Mouse (Mus musculus) bone marrow, adult 2 months (tissue): ENCODE results near the gene Fam43b. TPM values are rescaled to one million over a fixed set of nuclear protein-coding genes. Genes with fewer than 3 reads are reported as not detected.

Source experiments
- H3K27ac ChIP-seq: fragments of 200-500 bp; 2 replicates; pipeline ENCODE4 v1.5.1; 2012; ENCODE audit warnings: low read depth, mild to moderate bottlenecking, control low read depth, inconsistent platforms, low read length; ENCODE audit not compliant: control insufficient read depth, poor library complexity, insufficient read depth
- H3K4me1 ChIP-seq: fragments of 200-500 bp; 2 replicates; pipeline ENCODE4 v1.6.1; 2011; ENCODE audit warnings: low read length; ENCODE audit not compliant: control insufficient read depth, insufficient read depth
- H3K4me3 ChIP-seq: fragments of 200-500 bp; replicated peaks from 2 replicates; pipeline ENCODE3; 2011; ENCODE audit warnings: mild to moderate bottlenecking, low read depth, low read length, control low read depth; ENCODE audit not compliant: control insufficient read depth
- CTCF ChIP-seq: fragments of 200-500 bp; IDR thresholded peaks from 2 replicates; pipeline ENCODE4 v1.5.1; 2011; ENCODE audit warnings: low read length, control low read depth; ENCODE audit not compliant: control insufficient read depth, insufficient read depth
- POLR2A ChIP-seq: fragments of 200-500 bp; IDR thresholded peaks from 2 replicates; pipeline ENCODE4 v1.6.1; 2011; ENCODE audit warnings: low read depth, mild to moderate bottlenecking, control low read depth, low read length, borderline replicate concordance; ENCODE audit not compliant: control insufficient read depth
- WGBS: fragments of 180-500 bp; shearing (Covaris S2); methylation state at CpG from one replicate; pipeline ENCODE4 v1.1.7; 2018; 5-methylcytosine and 5-hydroxymethylcytosine counted together
- polyA plus RNA-seq: library from polyadenylated mRNA; stranded (reverse); fragments of >200 nt; gene quantifications from 2 replicates; pipeline ENCODE4 v1.2.4, GENCODE M21; 2011; ENCODE audit warnings: low replicate concordance; ENCODE audit not compliant: missing spikeins, insufficient read depth, insufficient read length

Gene Fam43b
- polyA plus RNA-seq, 1 experiment, result not detected

DNA sequence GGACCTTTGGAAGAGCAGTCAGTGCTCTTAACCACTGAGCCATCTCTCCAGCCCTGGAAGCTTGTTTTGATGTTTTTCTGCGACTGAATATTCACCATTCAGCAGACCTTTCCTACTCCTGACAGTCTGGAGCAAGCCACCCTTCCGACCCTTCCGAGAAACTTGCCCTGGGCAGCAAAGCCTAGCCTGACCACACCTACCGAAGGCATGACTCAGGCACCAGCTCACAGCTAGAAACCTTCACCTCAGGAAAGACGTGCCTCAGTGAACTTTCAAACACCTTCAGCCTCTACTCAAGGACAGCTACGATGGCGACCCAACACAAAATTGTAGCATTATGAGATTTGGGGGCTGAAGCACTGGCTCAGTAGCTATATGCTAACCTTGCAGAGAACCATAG lies 33.4 kb downstream of the Fam43b start:
- no peaks in the 10 kb centered on the region for H3K4me1 ChIP-seq
- no peak for TF ChIP-seq POLR2A
- no peak for TF ChIP-seq CTCF
- H3K27ac ChIP-seq, result no peak overlapping the region
- 82% methylated on average over 7 of the region's 7 CpGs for WGBS
- no peak overlapping the region for H3K4me3 ChIP-seq

DNA sequence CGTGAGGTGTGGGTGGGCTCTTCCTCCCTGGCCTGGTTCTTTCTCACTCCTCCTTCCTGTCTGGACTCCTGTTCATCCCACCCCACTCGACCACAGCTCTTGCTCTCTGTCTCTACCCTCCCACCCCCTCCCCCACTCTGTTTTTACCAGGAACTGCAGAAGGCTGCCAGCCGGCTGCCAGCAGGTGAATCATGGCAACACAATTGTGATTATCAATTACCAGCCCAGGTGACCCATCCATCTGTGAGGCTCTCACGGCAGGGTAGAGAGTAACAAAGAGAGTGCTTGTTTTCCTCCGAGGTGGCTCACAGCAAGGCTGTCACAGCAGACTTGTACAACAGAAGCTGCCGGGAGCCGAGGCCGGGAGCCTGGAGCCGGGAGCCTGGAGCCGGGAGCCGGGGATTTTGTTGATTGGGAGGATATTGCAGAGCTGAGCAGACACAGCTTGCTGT lies 34.9 kb downstream of the Fam43b start:
- Histone ChIP-seq H3K4me1 (no peaks in the 10 kb centered on the region), H3K4me3 (no peak overlapping the region), H3K27ac (no peak overlapping the region)
- no peak for TF ChIP-seq POLR2A
- no peak for TF ChIP-seq CTCF
- 40% methylated on average over 11 of the region's 11 CpGs for WGBS

DNA sequence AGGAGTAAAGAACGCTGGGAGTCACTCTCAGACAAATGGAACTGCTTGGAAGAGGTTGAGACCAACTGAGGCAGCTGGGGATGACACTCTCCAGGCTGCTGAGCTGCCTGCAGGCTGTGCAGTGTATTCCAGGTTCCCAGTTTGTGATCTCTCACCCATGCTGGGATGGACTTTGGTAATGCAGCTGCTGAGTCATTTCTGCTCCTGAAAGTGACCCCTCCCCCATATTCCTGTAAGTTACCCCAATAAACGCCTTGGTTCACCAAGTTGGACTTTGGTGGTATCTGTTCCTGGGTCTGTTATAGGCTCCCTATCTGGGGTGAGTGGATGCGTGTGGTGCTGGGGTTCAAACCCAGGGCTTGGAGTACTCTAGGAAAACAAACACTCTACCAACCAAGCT lies 38.2 kb downstream of the Fam43b start:
- Histone ChIP-seq H3K4me3 (no peak overlapping the region), H3K4me1 (no peaks in the 10 kb centered on the region), H3K27ac (no peak overlapping the region)
- TF ChIP-seq POLR2A (no peak), CTCF (no peak)
- 59% methylated on average over 3 of the region's 3 CpGs for whole genome bisulfite sequencing

DNA sequence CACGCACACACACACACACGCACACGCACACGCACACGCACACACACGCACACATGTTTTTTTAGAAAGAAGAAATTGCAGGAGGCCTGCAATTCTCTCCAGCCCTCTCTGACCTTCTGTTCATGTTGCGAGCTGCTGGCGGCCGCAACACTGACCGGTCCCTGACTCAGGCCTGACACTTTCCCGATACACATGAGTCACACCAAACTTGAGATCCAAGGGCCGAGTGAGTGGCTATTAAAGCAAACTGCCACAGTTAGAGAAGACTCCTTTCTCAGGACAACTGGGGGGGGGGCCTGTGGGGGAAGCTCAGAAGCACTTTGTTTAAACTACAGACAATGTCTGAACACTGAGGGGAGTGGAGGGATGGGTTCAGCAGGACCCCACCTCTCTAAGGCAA lies 39.8 kb downstream of the Fam43b start:
- WGBS, result 89% methylated on average over 12 of the region's 12 CpGs
- H3K4me3 ChIP-seq, result no peak overlapping the region
- H3K27ac ChIP-seq, result no peak overlapping the region
- TF ChIP-seq CTCF (no peak), POLR2A (no peak)
- H3K4me1 ChIP-seq, result no peaks in the 10 kb centered on the region

DNA sequence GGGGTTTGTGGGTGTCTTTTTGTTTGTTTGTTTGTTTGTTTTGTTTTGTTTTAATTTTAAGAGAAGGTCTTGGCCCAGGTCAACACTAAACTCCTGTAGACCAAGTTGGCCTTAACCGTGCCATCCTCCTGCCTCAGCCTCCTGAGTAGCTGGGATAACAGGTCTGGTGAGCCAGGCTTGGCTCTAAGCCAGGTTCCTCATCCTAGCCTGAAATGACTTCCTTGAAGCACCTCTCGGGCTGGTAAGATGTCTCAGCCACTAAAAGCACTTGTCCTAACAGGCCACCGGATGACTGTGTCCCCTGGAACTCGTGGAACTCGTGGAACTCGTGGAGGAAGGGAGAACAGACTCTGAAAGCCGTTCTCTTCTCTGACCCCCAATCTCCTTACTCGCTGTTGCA lies 40.2 kb downstream of the Fam43b start:
- Histone ChIP-seq H3K4me3 (no peak overlapping the region), H3K27ac (no peak overlapping the region), H3K4me1 (no peaks in the 10 kb centered on the region)
- 75% methylated on average over 8 of the region's 8 CpGs for WGBS
- TF ChIP-seq CTCF (no peak), POLR2A (no peak)

DNA sequence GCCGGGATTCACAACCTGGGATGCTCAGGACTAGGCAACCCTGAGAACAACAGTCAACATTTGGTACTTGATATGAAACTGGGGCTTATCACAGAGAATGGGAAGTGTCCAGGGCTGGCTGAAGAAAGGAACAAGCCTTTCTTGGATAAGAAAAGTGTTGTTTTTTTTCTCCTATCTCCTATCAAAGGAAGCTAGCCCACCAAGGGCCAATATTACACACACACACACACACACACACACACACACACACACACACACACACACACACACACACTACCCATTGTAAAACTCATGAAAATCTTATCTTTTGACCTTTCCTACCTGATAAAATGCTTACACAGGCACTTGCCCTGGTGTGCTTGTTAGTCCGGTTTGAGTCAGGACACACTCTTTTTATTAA lies 40.8 kb downstream of the Fam43b start:
- H3K4me1 ChIP-seq, result no peaks in the 10 kb centered on the region

DNA sequence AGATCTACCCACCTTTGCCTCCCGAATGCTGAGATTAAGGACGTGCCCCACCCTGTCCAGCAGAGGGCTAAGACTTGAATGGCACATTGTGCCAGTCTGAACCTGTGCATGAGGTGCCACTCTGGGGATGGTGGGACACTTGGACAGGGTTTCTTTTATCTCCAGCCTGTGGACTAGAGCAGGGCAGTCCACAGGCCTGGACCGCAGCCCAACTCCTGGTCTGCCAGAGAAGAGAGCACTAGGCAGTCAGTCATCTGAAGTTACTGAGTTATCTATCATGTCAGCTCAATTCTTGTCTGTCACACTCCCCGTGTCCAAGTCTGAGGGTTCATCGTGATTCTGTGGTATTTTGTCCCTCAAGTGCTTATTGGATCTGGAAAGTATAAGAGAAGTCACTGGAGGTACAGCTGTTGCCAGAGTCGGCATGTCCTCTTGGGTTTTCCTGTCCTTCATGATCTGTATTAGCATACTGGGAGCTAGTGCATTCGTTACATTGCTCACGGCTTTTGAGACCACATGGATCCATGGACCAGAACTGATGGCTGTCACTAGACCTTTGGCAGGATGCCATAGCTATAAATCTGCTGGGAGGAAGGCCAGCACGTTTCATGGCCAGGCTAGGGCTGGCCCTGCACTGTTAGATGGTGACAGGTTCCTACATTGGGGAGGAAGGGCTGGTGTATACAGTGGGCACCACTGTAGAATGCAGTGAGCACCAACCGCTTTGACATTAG lies 42.7 kb downstream of the Fam43b start:
- Histone ChIP-seq H3K4me3 (no peak overlapping the region), H3K27ac (no peak overlapping the region), H3K4me1 (no peaks in the 10 kb centered on the region)
- TF ChIP-seq CTCF (no peak), POLR2A (no peak)
- 64% methylated on average over 10 of the region's 10 CpGs for WGBS

More for the DNA sequence above, 40.8 kb downstream of the Fam43b start:
- WGBS, result 75% methylated on average over 2 of the region's 2 CpGs
- Histone ChIP-seq H3K4me3 (no peak overlapping the region), H3K27ac (no peak overlapping the region)
- no peak for TF ChIP-seq CTCF
- TF ChIP-seq POLR2A, result no peak

DNA sequence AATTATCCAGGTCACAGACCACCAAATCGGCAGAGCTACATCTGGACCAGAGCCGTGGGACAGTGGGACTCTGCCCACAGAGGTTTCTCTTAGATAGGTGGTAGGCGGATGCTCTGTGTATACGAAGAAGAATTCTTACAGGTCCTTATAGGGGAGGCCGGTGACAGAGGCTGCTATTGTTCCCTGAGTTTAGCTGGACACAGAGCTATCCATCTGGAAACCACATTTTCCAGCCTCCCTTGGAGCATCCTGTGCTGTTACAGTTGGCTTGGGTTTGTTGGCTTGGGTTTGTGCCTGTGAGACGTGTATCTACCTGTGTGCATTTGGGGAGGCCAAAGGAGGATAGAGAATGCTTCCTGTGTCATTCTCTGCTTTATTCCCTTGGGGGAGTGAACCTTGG lies 43.6 kb downstream of the Fam43b start:
- no peak overlapping the region for H3K27ac ChIP-seq
- H3K4me3 ChIP-seq, result no peak overlapping the region
- TF ChIP-seq CTCF (no peak), POLR2A (no peak)
- WGBS, result 85% methylated on average over 6 of the region's 6 CpGs
- no peaks in the 10 kb centered on the region for H3K4me1 ChIP-seq
